Mouse (Mus musculus) liver, adult 2 months (tissue): ENCODE results near the gene Gal3st2c.

Experiments used
- CTCF ChIP-seq: fragments of 200-500 bp; IDR thresholded peaks from 2 replicates; pipeline ENCODE4 v1.5.1; 2011; ENCODE audit warnings: low read depth, low read length, control low read depth
- POLR2A ChIP-seq: fragments of 200-500 bp; IDR thresholded peaks from 2 replicates; pipeline ENCODE4 v1.6.1; 2011; ENCODE audit warnings: low read length, control low read depth; ENCODE audit not compliant: insufficient read depth; ENCODE audit errors: extremely low read depth

- no peak for TF ChIP-seq CTCF
- no peak for TF ChIP-seq POLR2A
Observed at GRCm38 (mm10) chr1:94045559-94045958, 55.2 kb downstream of the Gal3st2c start.
